Mouse (Mus musculus): Measurements from ENCODE around the gene Odf4.
"Not testable (repeated sequence)": the region's sequence is repeated elsewhere in the genome, so short reads cannot be mapped to it uniquely, and the experiment has no call there.

The Odf4 gene

GRCm38 (mm10) chr11:68926981-68927380, at the start of gene Odf4:
TSS of gene Odf4 (minus strand) at chr11:68927081.
- no peaks in the 10 kb centered on the region for H3K36me3 ChIP-seq (ENCODE audit: insufficient read depth, low read length)
- H3K27me3 ChIP-seq (ENCODE audit: insufficient read depth, low read length): peaks cover 19% of the 10 kb centered on the region
- peaks cover 15% of the 10 kb centered on the region; the same call in 1 of the 2 replicates for H3K4me1 ChIP-seq (replicated peaks; ENCODE audit: low read depth, low read length)
- H3K4me3 ChIP-seq (replicated peaks; ENCODE audit: low read length): no peak within 1 kb of the TSS
- TF ChIP-seq POU5F1 (IDR thresholded peaks at IDR 0.05; ENCODE audit: borderline replicate concordance, low read length): no peak
- no peak for TF ChIP-seq NANOG (IDR thresholded peaks at IDR 0.05; ENCODE audit: borderline replicate concordance, low read length)
- no peak for TF ChIP-seq CTCF (conservative IDR thresholded peaks at IDR 0.05; ENCODE audit: low read length)
- no peaks in the 10 kb centered on the region for H3K9me3 ChIP-seq (ENCODE audit: low read length)

- TF ChIP-seq POU5F1 (IDR thresholded peaks at IDR 0.05; ENCODE audit: borderline replicate concordance, low read length): no peak
- TF ChIP-seq NANOG (IDR thresholded peaks at IDR 0.05; ENCODE audit: borderline replicate concordance, low read length): no peak
- no peak for TF ChIP-seq CTCF (conservative IDR thresholded peaks at IDR 0.05; ENCODE audit: low read length)
- no peak overlapping the region for H3K4me3 ChIP-seq (replicated peaks; ENCODE audit: low read length)
- H3K27me3 ChIP-seq (ENCODE audit: insufficient read depth, low read length): peaks cover 2% of the 10 kb centered on the region
- peaks cover 38% of the 10 kb centered on the region for H3K4me1 ChIP-seq (replicated peaks; ENCODE audit: low read depth, low read length)
- peaks cover 16% of the 10 kb centered on the region for H3K36me3 ChIP-seq (ENCODE audit: insufficient read depth, low read length)
- no peaks in the 10 kb centered on the region for H3K9me3 ChIP-seq (ENCODE audit: low read length)
Measured at GRCm38 (mm10) chr11:68975601-68976000, 48.7 kb upstream of the Odf4 start.

- H3K9me3 ChIP-seq (ENCODE audit: low read length): no peaks in the 10 kb centered on the region
- H3K27me3 ChIP-seq (ENCODE audit: insufficient read depth, low read length): peaks cover 2% of the 10 kb centered on the region
- H3K4me1 ChIP-seq (replicated peaks; ENCODE audit: low read depth, low read length): peaks cover 43% of the 10 kb centered on the region
- H3K36me3 ChIP-seq (ENCODE audit: insufficient read depth, low read length): peaks cover 21% of the 10 kb centered on the region
- peak within 1 kb of the TSS; percentile 78 for H3K4me3 ChIP-seq (replicated peaks; ENCODE audit: low read length)
- no peak for TF ChIP-seq CTCF (conservative IDR thresholded peaks at IDR 0.05; ENCODE audit: low read length)
- no peak for TF ChIP-seq POU5F1 (IDR thresholded peaks at IDR 0.05; ENCODE audit: borderline replicate concordance, low read length)
- TF ChIP-seq NANOG (IDR thresholded peaks at IDR 0.05; ENCODE audit: borderline replicate concordance, low read length): no peak
Measured at GRCm38 (mm10) chr11:68975085-68975484, 48.2 kb upstream of the Odf4 start, which contains the start of gene Rangrf. TSS of gene Rangrf (minus strand) at chr11:68975185.

DNA sequence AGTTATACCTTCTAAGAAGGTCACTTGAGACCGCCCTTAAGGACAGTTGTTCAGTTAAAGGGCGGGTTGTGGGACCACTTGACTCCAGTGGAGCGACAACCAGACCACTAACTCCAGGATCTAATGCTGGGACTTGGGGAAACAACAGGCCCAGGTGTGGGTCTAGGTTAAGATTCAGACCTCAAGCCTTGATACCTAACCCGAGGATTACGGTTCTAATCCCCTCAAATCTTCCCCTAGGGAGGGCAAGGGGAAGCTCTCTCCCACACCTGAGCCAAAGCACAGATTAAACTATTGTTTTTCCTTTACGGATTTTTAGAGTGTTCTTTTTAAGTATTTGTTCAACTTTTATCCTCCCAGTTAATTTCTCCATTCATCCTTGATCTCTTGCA, 47.2 kb upstream of the Odf4 start:
- Histone ChIP-seq H3K27me3 (ENCODE audit: insufficient read depth, low read length) (peaks cover 2% of the 10 kb centered on the region), H3K4me1 (replicated peaks; ENCODE audit: low read depth, low read length) (peaks cover 47% of the 10 kb centered on the region), H3K4me3 (replicated peaks; ENCODE audit: low read length) (peak overlapping the region; percentile 78), H3K9me3 (ENCODE audit: low read length) (no peaks in the 10 kb centered on the region), H3K36me3 (ENCODE audit: insufficient read depth, low read length) (peaks cover 26% of the 10 kb centered on the region)
- TF ChIP-seq CTCF (conservative IDR thresholded peaks at IDR 0.05; ENCODE audit: low read length): no peak
- no peak for TF ChIP-seq POU5F1 (IDR thresholded peaks at IDR 0.05; ENCODE audit: borderline replicate concordance, low read length)
- no peak for TF ChIP-seq NANOG (IDR thresholded peaks at IDR 0.05; ENCODE audit: borderline replicate concordance, low read length)

GRCm38 (mm10) chr11:68973250-68974058, 46.6 kb upstream of the Odf4 start:
- Histone ChIP-seq H3K4me1 (replicated peaks; ENCODE audit: low read depth, low read length) (peaks cover 53% of the 10 kb centered on the region), H3K4me3 (replicated peaks; ENCODE audit: low read length) (peak overlapping the region; percentile 78), H3K36me3 (ENCODE audit: insufficient read depth, low read length) (peaks cover 26% of the 10 kb centered on the region)
- not testable (repeated sequence) for H3K27me3 ChIP-seq (ENCODE audit: insufficient read depth, low read length); H3K9me3 ChIP-seq (ENCODE audit: low read length)

- Histone ChIP-seq H3K9me3 (ENCODE audit: low read length) (no peaks in the 10 kb centered on the region), H3K36me3 (ENCODE audit: insufficient read depth, low read length) (peaks cover 26% of the 10 kb centered on the region), H3K4me3 (replicated peaks; ENCODE audit: low read length) (no peak overlapping the region), H3K27me3 (ENCODE audit: insufficient read depth, low read length) (no peaks in the 10 kb centered on the region), H3K4me1 (replicated peaks; ENCODE audit: low read depth, low read length) (peaks cover 68% of the 10 kb centered on the region)
- TF ChIP-seq POU5F1 (IDR thresholded peaks at IDR 0.05; ENCODE audit: borderline replicate concordance, low read length) (no peak), CTCF (conservative IDR thresholded peaks at IDR 0.05; ENCODE audit: low read length) (no peak), NANOG (IDR thresholded peaks at IDR 0.05; ENCODE audit: borderline replicate concordance, low read length) (no peak)
Measured at GRCm38 (mm10) chr11:68970232-68970631, 43.4 kb upstream of the Odf4 start.

DNA sequence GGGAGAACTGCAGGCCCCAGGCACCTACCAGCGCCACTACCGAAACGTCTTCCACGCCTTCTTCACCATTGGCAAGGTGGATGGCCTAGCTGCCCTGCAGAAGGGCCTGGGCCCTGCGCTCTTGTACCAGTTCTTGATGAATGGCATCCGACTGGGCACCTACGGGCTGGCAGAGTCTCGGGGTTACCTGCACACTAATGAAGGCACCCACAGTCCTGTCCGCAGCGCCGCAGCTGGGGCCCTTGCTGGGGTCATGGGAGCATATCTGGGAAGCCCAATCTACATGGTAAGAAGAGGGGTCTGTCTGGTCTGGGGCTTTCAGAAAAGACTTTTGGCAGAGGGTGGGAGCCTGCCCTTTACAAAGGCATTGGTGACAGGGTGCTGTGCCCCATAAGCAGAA, 41.9 kb upstream of the Odf4 start:
- H3K36me3 ChIP-seq (ENCODE audit: insufficient read depth, low read length): peaks cover 26% of the 10 kb centered on the region
- peaks cover 55% of the 10 kb centered on the region for H3K4me1 ChIP-seq (replicated peaks; ENCODE audit: low read depth, low read length)
- H3K27me3 ChIP-seq (ENCODE audit: insufficient read depth, low read length): no peaks in the 10 kb centered on the region
- no peaks in the 10 kb centered on the region for H3K9me3 ChIP-seq (ENCODE audit: low read length)
- TF ChIP-seq POU5F1 (IDR thresholded peaks at IDR 0.05; ENCODE audit: borderline replicate concordance, low read length) (no peak), CTCF (conservative IDR thresholded peaks at IDR 0.05; ENCODE audit: low read length) (no peak)
- H3K4me3 ChIP-seq (replicated peaks; ENCODE audit: low read length): no peak overlapping the region

GRCm38 (mm10) chr11:68967337-68968282, 40.7 kb upstream of the Odf4 start, which contains the start of gene Slc25a35:
TSS of gene Slc25a35 (plus strand) at chr11:68968131.
- H3K9me3 ChIP-seq (ENCODE audit: low read length): no peaks in the 10 kb centered on the region
- H3K36me3 ChIP-seq (ENCODE audit: insufficient read depth, low read length): peaks cover 26% of the 10 kb centered on the region
- no peak for TF ChIP-seq CTCF (conservative IDR thresholded peaks at IDR 0.05; ENCODE audit: low read length)
- no peak for TF ChIP-seq POU5F1 (IDR thresholded peaks at IDR 0.05; ENCODE audit: borderline replicate concordance, low read length)
- TF ChIP-seq NANOG (IDR thresholded peaks at IDR 0.05; ENCODE audit: borderline replicate concordance, low read length): no peak
- H3K27me3 ChIP-seq (ENCODE audit: insufficient read depth, low read length): no peaks in the 10 kb centered on the region
- peaks cover 60% of the 10 kb centered on the region for H3K4me1 ChIP-seq (replicated peaks; ENCODE audit: low read depth, low read length)
- H3K4me3 ChIP-seq (replicated peaks; ENCODE audit: low read length): peak within 1 kb of the TSS; percentile 82
